Mouse (Mus musculus) thymus, adult 2 months (tissue): ENCODE data around the gene Ezh1. TPM values are rescaled to one million over a fixed set of nuclear protein-coding genes. Genes with fewer than 3 reads are reported as not detected.

Experiments used
- DNase-seq: peaks from one replicate; pipeline ENCODE4 v3.0.0; 2021
- H3K27ac ChIP-seq: fragments of 200-500 bp; 2 replicates; pipeline ENCODE4 v1.5.1; 2012; ENCODE audit warnings: low read length, control low read depth; ENCODE audit not compliant: control insufficient read depth, insufficient read depth
- H3K27me3 ChIP-seq: fragments of 200-500 bp; 2 replicates; pipeline ENCODE4 v1.6.1; 2012; ENCODE audit warnings: mild to moderate bottlenecking, low read length, moderate library complexity, mixed read lengths; ENCODE audit not compliant: control insufficient read depth, insufficient read depth
- H3K36me3 ChIP-seq: fragments of 200-500 bp; 2 replicates; pipeline ENCODE4 v1.6.1; 2012; ENCODE audit warnings: mild to moderate bottlenecking, low read length, moderate library complexity; ENCODE audit not compliant: control insufficient read depth, insufficient read depth
- H3K4me1 ChIP-seq: fragments of 200-500 bp; replicated peaks from 2 replicates; pipeline ENCODE4 v1.6.1; 2012; ENCODE audit warnings: low read length; ENCODE audit not compliant: control insufficient read depth, insufficient read depth
- H3K4me3 ChIP-seq: fragments of 200-500 bp; 2 replicates; pipeline ENCODE4 v1.5.1; 2012; ENCODE audit warnings: mild to moderate bottlenecking, low read length, control low read depth, moderate library complexity; ENCODE audit not compliant: control insufficient read depth, insufficient read depth
- CTCF ChIP-seq: fragments of 200-500 bp; IDR thresholded peaks from 2 replicates; pipeline ENCODE4 v1.5.1; 2012; ENCODE audit warnings: mild to moderate bottlenecking, control low read depth, low read length, moderate library complexity, borderline replicate concordance; ENCODE audit not compliant: control insufficient read depth, poor library complexity, insufficient read depth; ENCODE audit errors: extremely low read depth
- POLR2A ChIP-seq: fragments of 200-500 bp; IDR thresholded peaks from 2 replicates; pipeline ENCODE4 v1.6.1; 2012; ENCODE audit warnings: mild to moderate bottlenecking, low read length, control low read depth, moderate library complexity; ENCODE audit not compliant: control insufficient read depth, poor library complexity, insufficient read depth; ENCODE audit errors: extremely low read depth
- WGBS: fragments of 180-500 bp; shearing (Covaris S2); methylation state at CpG from one replicate; pipeline ENCODE4 v1.1.7; 2018; 5-methylcytosine and 5-hydroxymethylcytosine counted together
- polyA plus RNA-seq: library from polyadenylated mRNA; depleted of rRNA; stranded (reverse); fragments of >200 nt; gene quantifications from 2 replicates; pipeline ENCODE4 v1.2.3, GENCODE M21; 2012

The Ezh1 gene
- polyA plus RNA-seq, 1 experiment = 43.3 TPM

- Histone ChIP-seq H3K27ac (no peak overlapping the region), H3K36me3 (no peaks in the 10 kb centered on the region), H3K27me3 (no peaks in the 10 kb centered on the region), H3K4me3 (no peak overlapping the region), H3K4me1 (no peaks in the 10 kb centered on the region)
- DNase-seq = no peak
- 86% methylated on average over 14 of the region's 14 CpGs for WGBS
- TF ChIP-seq POLR2A (no peak), CTCF (no peak)
These were observed 43.3 kb downstream of the Ezh1 start for GRCm38 (mm10) chr11:101182771-101183517.

DNA sequence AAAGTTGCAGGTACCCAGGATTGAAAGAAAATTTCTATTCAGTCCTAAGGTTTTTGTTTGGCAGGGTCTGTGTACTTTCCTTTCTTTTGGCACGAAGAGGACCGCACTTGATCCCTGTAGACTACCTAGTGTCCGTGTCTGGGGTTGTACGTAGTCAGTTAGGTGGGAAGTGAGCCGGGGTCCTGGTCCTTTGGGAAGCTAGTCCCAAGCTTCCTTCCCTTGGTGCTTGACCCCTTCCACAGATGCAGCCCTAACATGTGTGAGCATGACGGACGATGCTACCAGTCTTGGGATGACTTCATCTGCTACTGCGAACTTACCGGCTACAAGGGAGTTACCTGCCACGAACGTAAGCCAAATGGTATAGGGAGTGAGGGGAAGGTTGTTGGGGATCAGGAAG lies 44.3 kb downstream of the Ezh1 start:
- DNase-seq = no peak
- TF ChIP-seq POLR2A (no peak), CTCF (no peak)
- H3K4me3 ChIP-seq = no peak overlapping the region
- peaks cover 3% of the 10 kb centered on the region for H3K4me1 ChIP-seq
- H3K27ac ChIP-seq = no peak overlapping the region
- no peaks in the 10 kb centered on the region for H3K36me3 ChIP-seq
- H3K27me3 ChIP-seq = no peaks in the 10 kb centered on the region
- 96% methylated on average over 11 of the region's 11 CpGs for WGBS

- WGBS = 46% methylated on average over 10 of the region's 10 CpGs
- Histone ChIP-seq H3K4me3 (no peak overlapping the region), H3K27ac (no peak overlapping the region), H3K27me3 (peaks cover 7% of the 10 kb centered on the region; the same call in 1 of the 2 replicates), H3K36me3 (no peaks in the 10 kb centered on the region), H3K4me1 (peaks cover 7% of the 10 kb centered on the region)
- peak; percentile 34 for DNase-seq
- TF ChIP-seq CTCF (no peak), POLR2A (no peak)
These were observed 45.2 kb downstream of the Ezh1 start for GRCm38 (mm10) chr11:101180846-101181740.

- H3K4me3 ChIP-seq = no peak overlapping the region
- no peaks in the 10 kb centered on the region for H3K36me3 ChIP-seq
- H3K27ac ChIP-seq = no peak overlapping the region
- TF ChIP-seq POLR2A = no peak
- H3K27me3 ChIP-seq = peaks cover 9% of the 10 kb centered on the region; the same call in 1 of the 2 replicates
- peaks cover 9% of the 10 kb centered on the region for H3K4me1 ChIP-seq
- no peak for DNase-seq
- WGBS = 88% methylated on average over 17 of the region's 17 CpGs
These were observed 46.0 kb downstream of the Ezh1 start for GRCm38 (mm10) chr11:101180261-101180660.

GRCm38 (mm10) chr11:101179306-101179705 lies 47.0 kb downstream of the Ezh1 start:
- Histone ChIP-seq H3K4me1 (peaks cover 10% of the 10 kb centered on the region), H3K27me3 (peaks cover 9% of the 10 kb centered on the region; the same call in 1 of the 2 replicates), H3K27ac (no peak overlapping the region), H3K36me3 (no peaks in the 10 kb centered on the region), H3K4me3 (no peak overlapping the region)
- no peak for DNase-seq
- 91% methylated on average over 15 of the region's 15 CpGs for WGBS
- no peak for TF ChIP-seq CTCF
- no peak for TF ChIP-seq POLR2A
